Mouse (Mus musculus) lung, postnatal 14 days (tissue): ENCODE results near the gene Vmn1r227.

ENCODE experiments used
- DNase-seq: peaks from one replicate; pipeline ENCODE4 v3.0.0; 2021

The Vmn1r227 gene

GRCm38 (mm10) chr17:20729543-20729942, at the start of gene Vmn1r227:
Vmn1r227 (plus strand) TSS chr17:20729843.
- no peak for DNase-seq

GRCm38 (mm10) chr17:20682543-20682942, 47.1 kb upstream of the Vmn1r227 start, which contains the start of gene Vmn1r226:
Vmn1r226 (plus strand) TSS chr17:20682843.
- DNase-seq, result no peak

- no peak for DNase-seq
Measured at GRCm38 (mm10) chr17:20786057-20786456, 56.4 kb downstream of the Vmn1r227 start, which contains the start of gene Vmn1r228. Vmn1r228 (minus strand) TSS chr17:20786157.
